Mouse (Mus musculus): ENCODE data around the gene Omp.

DNA sequence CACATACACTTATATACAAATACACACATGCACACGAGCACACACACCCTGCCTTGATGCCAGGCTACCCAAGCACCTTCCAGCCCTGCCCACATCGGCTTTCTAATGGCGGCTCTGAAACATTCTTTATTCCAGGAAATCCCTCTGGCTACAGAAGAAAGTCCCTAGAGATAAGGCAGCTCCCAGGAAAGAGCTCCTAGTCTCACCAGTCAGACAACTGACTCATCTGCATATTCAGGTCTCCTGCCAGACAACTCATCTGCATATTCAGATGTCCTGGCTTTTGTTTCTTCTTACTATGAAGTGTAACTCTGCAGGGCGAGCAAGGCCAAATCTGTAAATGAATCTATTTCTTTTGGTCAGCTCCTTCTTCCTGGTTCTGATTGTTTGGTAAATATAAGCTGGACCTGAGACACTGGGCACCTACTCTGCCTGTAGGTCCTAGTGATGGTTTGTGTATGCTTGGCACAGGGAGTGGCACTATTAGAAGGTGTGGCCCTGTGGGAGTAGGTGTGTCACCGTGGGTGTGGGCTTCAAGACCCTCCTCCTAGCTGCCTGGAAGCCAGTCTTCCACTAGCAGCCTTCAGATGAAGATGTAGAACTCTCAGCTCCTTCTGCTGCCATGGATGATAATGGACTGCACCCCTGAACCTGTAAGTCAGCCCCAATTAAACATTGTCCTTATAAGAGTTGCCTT, 12.5 kb upstream of the Omp start:
- TF ChIP-seq TAL1 (IDR thresholded peaks at IDR 0.05; ENCODE audit: low read length) (no peak), GATA1 (IDR thresholded peaks at IDR 0.05; ENCODE audit: low read length) (no peak)
